Mouse (Mus musculus) olfactory bulb, adult 2 months (tissue): ENCODE results near the gene Gm49387. TPM values are rescaled to one million over a fixed set of nuclear protein-coding genes. Genes with fewer than 3 reads are reported as not detected.

ENCODE experiments used
- H3K27ac ChIP-seq: fragments of 200-500 bp; 2 replicates; pipeline ENCODE4 v1.5.1; 2012; ENCODE audit warnings: low read depth, low read length; ENCODE audit not compliant: insufficient read depth
- H3K4me1 ChIP-seq: fragments of 200-500 bp; 2 replicates; pipeline ENCODE4 v1.6.1; 2012; ENCODE audit warnings: low read length; ENCODE audit not compliant: control insufficient read depth, insufficient read depth
- H3K4me3 ChIP-seq: fragments of 200-500 bp; 2 replicates; pipeline ENCODE4 v1.5.1; 2012; ENCODE audit warnings: mild to moderate bottlenecking, low read depth, low read length, moderate library complexity; ENCODE audit not compliant: insufficient read depth
- CTCF ChIP-seq: fragments of 200-500 bp; IDR thresholded peaks from 2 replicates; pipeline ENCODE4 v1.5.1; 2012; ENCODE audit warnings: low read depth, mild to moderate bottlenecking, low read length, moderate library complexity; ENCODE audit not compliant: insufficient read depth
- POLR2A ChIP-seq: fragments of 200-500 bp; IDR thresholded peaks from 2 replicates; pipeline ENCODE4 v1.6.1; 2012; ENCODE audit warnings: mild to moderate bottlenecking, low read depth, low read length, moderate library complexity; ENCODE audit not compliant: insufficient read depth
- WGBS: fragments of 180-500 bp; shearing (Covaris S2); methylation state at CpG from one replicate; pipeline ENCODE4 v1.1.7; 2018; 5-methylcytosine and 5-hydroxymethylcytosine counted together
- polyA plus RNA-seq: library from polyadenylated mRNA; stranded (reverse); fragments of >200 nt; gene quantifications from 2 replicates; pipeline ENCODE4 v1.2.4, GENCODE M21; 2012; ENCODE audit warnings: low replicate concordance; ENCODE audit not compliant: missing spikeins, insufficient read depth, insufficient read length

Gm49387 gene
- polyA plus RNA-seq, 1 experiment = not detected

DNA sequence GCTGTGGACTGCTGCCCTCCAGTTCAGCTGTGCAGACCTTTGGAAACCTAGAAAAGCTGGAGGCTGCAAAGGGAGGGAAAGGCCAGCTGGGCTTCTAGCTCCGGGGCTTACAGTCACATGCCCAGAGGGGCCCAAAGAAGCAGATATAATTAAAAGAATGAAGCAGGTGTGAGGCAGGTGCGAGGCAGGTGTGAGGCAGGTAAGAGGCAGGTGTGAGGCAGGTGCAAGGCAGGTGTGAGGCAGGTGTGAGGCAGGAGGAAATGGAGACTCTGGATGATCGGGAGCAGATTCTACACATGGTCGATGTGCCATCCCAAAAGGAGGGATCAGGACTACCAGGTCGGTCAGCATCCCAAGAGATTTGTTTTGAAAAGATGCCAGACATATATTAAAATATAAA lies 69.3 kb downstream of the Gm49387 start:
- WGBS = 89% methylated on average over 5 of the region's 5 CpGs
- Histone ChIP-seq H3K4me3 (no peak overlapping the region), H3K27ac (no peak overlapping the region), H3K4me1 (peaks cover 13% of the 10 kb centered on the region)
- TF ChIP-seq POLR2A = no peak
- TF ChIP-seq CTCF = no peak

DNA sequence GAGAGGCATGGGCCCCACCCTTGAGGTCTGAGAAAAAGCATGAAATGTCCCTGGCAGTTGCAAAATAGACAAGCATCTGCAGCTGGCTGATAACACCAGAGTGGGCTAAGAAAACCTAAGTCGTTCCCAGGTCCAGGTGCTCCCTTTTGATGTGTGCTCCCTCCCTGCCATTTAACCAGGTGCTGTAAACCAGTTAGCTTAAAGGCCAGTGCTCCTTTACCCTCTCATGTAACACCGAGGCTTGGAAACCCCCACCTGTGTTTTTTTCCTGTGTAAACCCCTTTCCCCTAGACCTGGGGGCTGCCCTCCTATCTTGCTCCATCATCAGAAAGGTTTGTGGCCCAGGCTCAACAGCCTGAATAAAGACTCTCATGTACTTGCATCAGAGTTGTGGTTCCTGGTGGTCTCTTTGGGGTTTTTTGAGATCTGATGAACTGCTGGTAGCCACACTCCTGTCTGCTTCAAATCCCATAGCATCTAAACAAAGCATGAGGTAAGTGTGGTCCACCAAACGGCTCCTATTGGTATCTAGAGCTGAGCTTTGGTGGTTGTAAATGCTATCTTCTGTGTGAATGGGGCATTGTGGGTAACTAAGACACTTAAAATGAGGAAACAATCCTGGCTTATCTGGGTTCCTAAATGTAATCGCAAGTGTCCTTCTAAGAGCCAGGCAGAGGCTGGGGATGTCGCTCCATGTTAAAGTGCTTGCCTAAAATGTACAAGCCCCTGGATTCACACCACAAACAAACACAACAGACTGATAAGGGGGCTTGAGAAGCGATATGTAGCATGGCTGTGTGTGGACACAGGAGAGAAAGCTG lies 70.3 kb downstream of the Gm49387 start:
- no peak for TF ChIP-seq POLR2A
- no peak for TF ChIP-seq CTCF
- 88% methylated on average over 6 of the region's 6 CpGs for WGBS
- H3K27ac ChIP-seq = no peak overlapping the region

DNA sequence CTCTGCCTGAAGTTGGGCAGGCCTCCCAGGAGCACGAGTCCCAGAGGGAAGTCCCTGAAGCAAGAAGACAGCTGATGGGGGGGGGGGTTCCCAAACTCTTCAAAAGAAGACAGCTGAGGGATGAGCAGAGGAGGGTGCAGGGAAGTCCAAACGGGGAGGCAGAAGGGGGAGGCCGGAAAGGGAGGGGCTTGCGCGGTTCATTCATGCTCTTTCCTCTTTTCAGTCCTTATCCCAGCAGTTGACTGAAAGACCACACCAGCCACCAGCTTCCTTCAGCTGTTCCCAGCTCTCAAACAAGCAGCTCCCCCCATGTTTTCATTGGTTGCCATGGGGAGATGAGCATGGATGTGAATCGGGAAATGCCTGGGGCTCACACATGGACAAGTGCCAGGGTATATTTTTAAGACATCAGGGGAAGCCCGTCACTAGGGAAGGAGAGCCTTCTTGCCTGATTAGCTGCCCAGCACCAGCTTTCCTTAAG lies 71.5 kb downstream of the Gm49387 start:
- TF ChIP-seq POLR2A (no peak), CTCF (no peak)
- no peak overlapping the region for H3K27ac ChIP-seq
- WGBS = 51% methylated on average over 7 of the region's 7 CpGs
- peaks cover 5% of the 10 kb centered on the region; the same call in 1 of the 2 replicates for H3K4me1 ChIP-seq
- H3K4me3 ChIP-seq = no peak overlapping the region

More for the DNA sequence above, 70.3 kb downstream of the Gm49387 start:
- Histone ChIP-seq H3K4me1 (peaks cover 4% of the 10 kb centered on the region; the same call in 1 of the 2 replicates), H3K4me3 (no peak overlapping the region)

DNA sequence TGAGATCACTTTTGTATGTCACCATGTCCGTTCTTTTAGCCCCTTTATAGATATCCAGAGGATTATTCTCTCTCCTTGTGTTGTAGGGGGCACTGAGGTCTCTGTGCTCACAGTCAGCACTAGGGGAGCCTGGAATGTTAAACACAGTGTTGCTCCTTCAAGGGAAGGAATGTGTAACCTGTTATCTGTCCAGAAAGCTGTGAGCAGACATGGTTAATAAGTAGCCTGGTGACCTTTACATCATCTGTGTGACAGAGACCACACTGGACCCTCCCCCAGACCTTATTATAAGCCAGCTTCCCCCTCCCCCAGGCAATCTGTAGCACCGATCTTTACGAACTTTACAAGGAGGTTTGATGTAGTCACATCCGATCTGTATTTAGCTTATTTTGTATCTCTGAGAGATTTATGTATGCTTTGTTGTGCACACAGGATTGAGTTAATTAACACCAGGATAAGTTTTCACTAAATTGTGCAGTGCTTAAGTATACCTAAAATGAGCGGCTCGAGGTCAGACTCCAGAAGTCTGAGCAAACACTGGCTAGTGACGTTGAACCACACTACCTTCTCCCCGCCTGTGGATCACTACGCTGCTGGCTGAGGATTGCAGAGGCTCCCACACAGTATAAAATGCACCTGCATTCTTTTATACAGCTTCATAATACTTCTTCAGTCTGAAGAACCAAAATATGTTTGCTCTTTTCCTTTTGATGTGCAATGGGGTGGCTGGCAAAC lies 75.0 kb downstream of the Gm49387 start:
- WGBS = 84% methylated on average over 9 of the region's 9 CpGs
- Histone ChIP-seq H3K4me1 (0 out of 2 replicates have a peak, but pooled peaks cover 2% of the 10 kb centered on the region), H3K4me3 (no peak overlapping the region), H3K27ac (no peak overlapping the region)
- TF ChIP-seq POLR2A = no peak
- no peak for TF ChIP-seq CTCF

DNA sequence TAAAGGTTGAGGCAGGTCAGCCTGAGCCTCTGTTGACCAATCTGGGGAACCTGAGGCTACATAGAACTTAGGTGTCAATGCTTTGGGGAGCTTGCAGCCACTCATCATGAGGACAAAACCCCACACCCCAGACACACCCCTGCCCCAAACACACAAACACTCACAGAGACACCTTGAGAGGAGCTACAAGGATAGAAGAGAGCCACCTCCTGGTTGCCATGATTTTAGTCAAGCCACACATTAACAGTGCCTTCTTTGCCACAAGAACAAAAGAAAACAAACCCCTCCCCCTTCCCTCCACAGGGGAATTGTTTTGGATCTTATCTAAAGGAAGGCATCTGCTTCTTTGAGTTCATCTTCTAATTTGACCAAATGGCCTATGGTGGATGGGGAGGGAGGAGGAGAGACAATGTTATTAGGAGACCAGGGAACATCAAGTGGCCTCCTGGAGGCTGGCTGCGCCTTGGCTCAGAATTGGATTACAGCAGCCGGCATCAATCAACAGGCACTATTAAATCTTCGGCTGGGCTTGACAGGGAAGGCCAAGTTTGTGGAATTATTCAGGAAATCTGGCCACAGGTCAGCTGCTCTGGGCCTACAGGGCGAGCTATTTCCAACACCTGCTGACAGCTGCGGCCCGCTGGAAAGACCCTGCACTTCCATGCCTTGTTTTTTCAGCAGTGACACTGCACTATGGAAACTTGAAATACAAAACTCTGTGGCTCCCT lies 76.1 kb downstream of the Gm49387 start:
- WGBS = 53% methylated on average over 6 of the region's 6 CpGs
- Histone ChIP-seq H3K27ac (no peak overlapping the region), H3K4me1 (0 out of 2 replicates have a peak, but pooled peaks cover 2% of the 10 kb centered on the region), H3K4me3 (no peak overlapping the region)
- no peak for TF ChIP-seq POLR2A
- no peak for TF ChIP-seq CTCF

DNA sequence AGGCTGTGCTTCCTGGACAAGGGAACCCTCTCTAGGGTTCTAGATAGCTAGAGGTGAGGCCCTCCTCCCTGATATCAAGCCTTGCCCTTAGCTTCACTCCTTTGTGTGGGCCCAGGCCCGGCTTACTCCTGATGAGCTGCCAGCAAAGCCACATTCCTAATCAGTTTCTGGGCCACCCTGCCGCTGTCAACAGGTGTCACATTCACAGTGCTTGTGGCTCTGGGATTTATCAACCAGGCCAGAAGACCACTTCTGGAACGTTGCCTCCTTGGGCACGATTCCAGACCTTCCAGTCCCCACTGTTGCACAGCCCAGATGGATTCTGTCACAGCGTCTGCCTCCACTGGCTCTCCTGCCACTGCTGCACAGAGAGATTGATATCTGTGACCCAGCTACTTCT lies 79.8 kb downstream of the Gm49387 start:
- 42% methylated on average over 5 of the region's 5 CpGs for WGBS
- no peak overlapping the region for H3K27ac ChIP-seq
- TF ChIP-seq POLR2A = no peak
- TF ChIP-seq CTCF = no peak
- H3K4me1 ChIP-seq = peaks cover 11% of the 10 kb centered on the region
- H3K4me3 ChIP-seq = no peak overlapping the region

DNA sequence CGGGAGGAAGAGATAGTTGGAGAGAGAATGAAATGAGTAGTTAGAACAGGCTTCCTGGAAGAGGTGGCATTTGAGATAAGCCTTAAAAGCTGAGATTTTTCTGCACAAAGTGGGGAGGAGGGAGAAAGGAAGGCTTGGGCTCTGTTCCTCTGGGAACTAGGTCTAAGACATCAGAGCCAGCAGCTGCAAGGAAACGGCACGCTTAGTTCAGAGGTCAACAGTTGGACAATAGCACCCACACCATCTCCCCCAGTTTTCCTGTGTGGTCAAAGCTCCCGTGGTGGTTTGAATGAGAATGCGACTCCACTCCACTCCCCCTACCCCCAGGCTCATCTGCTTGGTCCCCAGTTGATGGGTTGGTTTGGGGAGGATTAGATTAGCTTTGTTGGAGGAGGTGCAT lies 81.5 kb downstream of the Gm49387 start:
- WGBS = 60% methylated on average over 5 of the region's 5 CpGs
- Histone ChIP-seq H3K4me1 (peaks cover 14% of the 10 kb centered on the region), H3K27ac (no peak overlapping the region), H3K4me3 (no peak overlapping the region)
- no peak for TF ChIP-seq POLR2A
- no peak for TF ChIP-seq CTCF

DNA sequence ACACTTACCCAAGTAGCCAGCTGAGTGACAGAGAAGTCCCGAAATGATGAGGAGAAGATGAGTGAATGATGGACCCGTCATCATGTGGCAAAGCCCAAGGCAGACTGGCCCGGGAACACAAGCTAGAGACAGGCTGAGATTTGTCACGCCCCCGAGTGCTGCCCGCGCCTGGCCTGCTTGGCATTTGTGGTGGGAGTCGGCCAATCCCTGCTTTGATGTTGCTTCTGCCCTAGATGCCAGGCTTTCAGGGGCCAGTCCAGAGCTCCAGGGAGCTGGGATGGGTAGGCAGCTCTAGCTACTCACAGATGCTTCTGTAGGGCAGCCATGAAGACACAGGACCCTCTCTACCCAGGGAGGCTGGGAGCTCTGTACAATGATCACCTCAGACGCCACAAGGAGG lies 82.9 kb downstream of the Gm49387 start:
- TF ChIP-seq CTCF (no peak), POLR2A (no peak)
- peaks cover 14% of the 10 kb centered on the region for H3K4me1 ChIP-seq
- H3K27ac ChIP-seq = no peak overlapping the region
- WGBS = 81% methylated on average over 9 of the region's 9 CpGs
- no peak overlapping the region for H3K4me3 ChIP-seq
